Mouse (Mus musculus) limb, embryonic 15.5 days (tissue): ENCODE measurements around the gene Gm20388. TPM values are rescaled to one million over a fixed set of nuclear protein-coding genes. Genes with fewer than 3 reads are reported as not detected.
"Not testable (repeated sequence)": the region's sequence is repeated elsewhere in the genome, so short reads cannot be mapped to it uniquely, and the experiment has no call there.

Experiments used
- ATAC-seq: fragments of 200-750 bp; cut with Nextera tagmentation; 2 replicates; pipeline ENCODE4 v1.8.0; 2017; ENCODE audit warnings: low read depth, moderate TSS enrichment; ENCODE audit not compliant: insufficient number of reproducible peaks, low FRiP score, low TSS enrichment
- H3K27ac ChIP-seq: fragments of 300-500 bp; sonication (generic); 2 replicates; pipeline ENCODE4 v1.5.1; 2015; ENCODE audit warnings: moderate library complexity, mild to moderate bottlenecking, inconsistent platforms
- H3K27me3 ChIP-seq: fragments of 300-500 bp; sonication (generic); 2 replicates; pipeline ENCODE4 v1.6.1; 2015; ENCODE audit warnings: inconsistent platforms
- H3K36me3 ChIP-seq: fragments of 300-500 bp; sonication (generic); 2 replicates; pipeline ENCODE4 v1.6.1; 2015; ENCODE audit warnings: inconsistent platforms
- H3K4me1 ChIP-seq: fragments of 300-500 bp; sonication (generic); 2 replicates; pipeline ENCODE4 v1.6.1; 2015; ENCODE audit warnings: inconsistent platforms
- H3K4me2 ChIP-seq: fragments of 300-500 bp; sonication (generic); 2 replicates; pipeline ENCODE4 v1.6.1; 2015; ENCODE audit warnings: mild to moderate bottlenecking, inconsistent platforms
- H3K4me3 ChIP-seq: fragments of 300-500 bp; sonication (generic); 2 replicates; pipeline ENCODE4 v1.5.1; 2015; ENCODE audit warnings: mild to moderate bottlenecking, inconsistent platforms
- H3K9ac ChIP-seq: fragments of 300-500 bp; sonication (generic); 2 replicates; pipeline ENCODE4 v1.6.1; 2015; ENCODE audit warnings: inconsistent platforms
- H3K9me3 ChIP-seq: fragments of 300-500 bp; sonication (generic); 2 replicates; pipeline ENCODE4 v1.6.1; 2016; ENCODE audit warnings: inconsistent platforms
- WGBS: fragments of 180-500 bp; shearing (Covaris S2); methylation state at CpG from one replicate; pipeline ENCODE4 v1.1.7; 2015; 5-methylcytosine and 5-hydroxymethylcytosine counted together
- polyA plus RNA-seq: library from polyadenylated mRNA; unstranded; fragments of >200 nt; fragmentation: Nextera tagmentation; extraction: Ambion mirVana; gene quantifications from 2 replicates; pipeline ENCODE4 v1.2.1, GENCODE M21; 2015

Gene Gm20388
- polyA plus RNA-seq, 1 experiment from 2014 or later = 4.9 TPM

GRCm38 (mm10) chr8:122567361-122568108, 2656.9 kb downstream of the Gm20388 start, which contains the start of gene Cdt1:
TSS of gene Cdt1 (plus strand) at chr8:122568015.
- H3K4me2 ChIP-seq = peak within 1 kb of the TSS; percentile 85
- 0% methylated on average over 62 of the region's 62 CpGs for WGBS

GRCm38 (mm10) chr8:122568109-122568504, 2657.5 kb downstream of the Gm20388 start:
- ATAC-seq = peak; percentile 31
- peaks cover 31% of the 10 kb centered on the region for H3K4me1 ChIP-seq

More at GRCm38 (mm10) chr8:122567361-122568108, 2656.9 kb downstream of the Gm20388 start, which contains the start of gene Cdt1:
- Histone ChIP-seq H3K9ac (peak within 1 kb of the TSS; percentile 97), H3K27ac (peak within 1 kb of the TSS; percentile 97), H3K27me3 (no peaks in the 10 kb centered on the region), H3K36me3 (peaks cover 32% of the 10 kb centered on the region), H3K9me3 (no peaks in the 10 kb centered on the region), H3K4me3 (peak within 1 kb of the TSS; percentile 87), H3K4me1 (peaks cover 31% of the 10 kb centered on the region)
- peak; percentile 94 for ATAC-seq

DNA sequence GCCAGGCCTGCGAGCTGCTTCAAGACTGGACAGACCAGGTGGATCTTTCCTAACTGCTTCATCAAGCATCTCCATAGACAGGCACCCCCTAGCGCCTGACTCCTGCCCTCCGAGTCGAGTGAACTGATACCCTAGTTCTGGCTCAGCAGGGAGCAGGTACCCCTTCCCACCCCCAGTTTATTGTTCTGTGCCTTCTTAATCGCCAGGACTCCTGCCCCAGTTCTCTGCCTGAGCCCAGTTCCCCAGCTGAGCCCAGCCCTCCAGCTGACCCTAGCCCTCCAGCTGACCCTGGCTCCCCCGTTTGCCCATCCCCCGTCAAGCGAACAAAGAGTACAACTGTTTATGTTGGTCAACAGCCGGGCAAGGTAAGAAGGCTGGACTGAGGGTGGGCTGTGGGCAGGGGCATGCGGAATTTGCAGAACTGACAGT, 2658.3 kb downstream of the Gm20388 start:
- Histone ChIP-seq H3K9ac (peak overlapping the region; percentile 97), H3K36me3 (peaks cover 43% of the 10 kb centered on the region), H3K4me3 (peak overlapping the region; percentile 87), H3K9me3 (no peaks in the 10 kb centered on the region), H3K27ac (peak overlapping the region; percentile 59; the same call in 1 of the 2 replicates), H3K27me3 (no peaks in the 10 kb centered on the region), H3K4me2 (peak overlapping the region; percentile 85), H3K4me1 (peaks cover 31% of the 10 kb centered on the region)
- 9% methylated on average over 10 of the region's 10 CpGs for WGBS
- ATAC-seq = no peak

More at GRCm38 (mm10) chr8:122568109-122568504, 2657.5 kb downstream of the Gm20388 start:
- H3K9me3 ChIP-seq = no peaks in the 10 kb centered on the region
- H3K9ac ChIP-seq = peak overlapping the region; percentile 97
- H3K4me3 ChIP-seq = peak overlapping the region; percentile 87
- under 1% methylated on average over 34 of the region's 34 CpGs for WGBS
- H3K4me2 ChIP-seq = peak overlapping the region; percentile 85
- H3K27me3 ChIP-seq = no peaks in the 10 kb centered on the region
- H3K36me3 ChIP-seq = peaks cover 37% of the 10 kb centered on the region
- H3K27ac ChIP-seq = peak overlapping the region; percentile 97

DNA sequence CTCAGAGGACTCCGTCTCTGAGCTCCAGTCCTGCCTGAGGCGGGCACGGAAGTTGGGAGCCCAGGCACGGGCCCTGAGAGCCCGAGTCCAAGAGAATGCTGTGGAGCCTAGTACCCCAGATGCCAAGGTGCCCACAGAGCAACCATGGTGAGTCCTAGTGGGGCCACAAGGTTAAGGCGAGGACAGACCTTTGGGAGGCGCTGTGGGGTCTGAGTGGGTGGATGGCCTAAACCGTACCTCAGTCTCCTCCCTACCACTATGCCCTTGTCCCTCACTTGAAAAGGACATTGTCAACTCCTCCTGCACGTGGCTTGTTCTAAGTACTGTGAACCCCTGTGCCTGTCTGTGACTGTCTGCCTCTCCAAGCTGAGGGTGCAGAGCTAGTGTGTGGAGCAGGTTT, 2658.7 kb downstream of the Gm20388 start:
- peaks cover 47% of the 10 kb centered on the region for H3K36me3 ChIP-seq
- 66% methylated on average over 9 of the region's 9 CpGs for WGBS
- no peak for ATAC-seq

DNA sequence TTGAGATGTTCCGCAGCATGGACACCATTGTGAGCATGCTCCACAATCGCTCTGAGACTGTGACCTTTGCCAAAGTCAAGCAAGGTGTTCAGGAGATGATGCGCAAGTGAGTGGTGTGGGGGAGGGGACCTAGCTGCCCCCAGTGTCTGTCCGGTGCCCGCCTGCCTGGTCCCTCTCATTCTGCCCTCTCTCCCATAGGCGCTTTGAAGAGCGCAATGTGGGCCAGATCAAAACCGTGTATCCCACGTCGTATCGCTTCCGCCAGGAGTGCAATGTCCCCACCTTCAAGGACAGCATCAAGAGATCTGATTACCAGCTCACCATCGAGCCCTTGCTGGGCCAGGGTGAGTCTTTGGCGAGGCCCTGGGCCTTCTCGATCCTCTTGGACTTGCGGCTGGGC, 2659.4 kb downstream of the Gm20388 start:
- Histone ChIP-seq H3K27me3 (no peaks in the 10 kb centered on the region), H3K4me1 (peaks cover 38% of the 10 kb centered on the region), H3K27ac (no peak overlapping the region), H3K4me2 (0 out of 2 replicates have a peak overlapping the region, but pooled peaks have one; percentile 3), H3K9ac (no peak overlapping the region), H3K9me3 (no peaks in the 10 kb centered on the region), H3K4me3 (no peak overlapping the region), H3K36me3 (peaks cover 53% of the 10 kb centered on the region)
- no peak for ATAC-seq
- WGBS = 94% methylated on average over 16 of the region's 16 CpGs

More for the DNA sequence above, 2658.7 kb downstream of the Gm20388 start:
- peak overlapping the region; percentile 87 for H3K4me3 ChIP-seq
- no peaks in the 10 kb centered on the region for H3K27me3 ChIP-seq
- H3K9me3 ChIP-seq = no peaks in the 10 kb centered on the region
- H3K9ac ChIP-seq = peak overlapping the region; percentile 97
- H3K4me2 ChIP-seq = peak overlapping the region; percentile 85
- peak overlapping the region; percentile 59; the same call in 1 of the 2 replicates for H3K27ac ChIP-seq
- H3K4me1 ChIP-seq = peaks cover 31% of the 10 kb centered on the region

GRCm38 (mm10) chr8:122571153-122571552, 2660.5 kb downstream of the Gm20388 start:
- peaks cover 53% of the 10 kb centered on the region for H3K36me3 ChIP-seq
- H3K4me2 ChIP-seq = no peak overlapping the region
- H3K4me3 ChIP-seq = no peak overlapping the region
- WGBS = 93% methylated on average over 11 of the region's 11 CpGs
- H3K4me1 ChIP-seq = peaks cover 49% of the 10 kb centered on the region
- H3K27me3 ChIP-seq = no peaks in the 10 kb centered on the region
- H3K27ac ChIP-seq = no peak overlapping the region
- no peak for ATAC-seq
- H3K9ac ChIP-seq = no peak overlapping the region
- no peaks in the 10 kb centered on the region for H3K9me3 ChIP-seq

GRCm38 (mm10) chr8:122571750-122572267, 2661.2 kb downstream of the Gm20388 start:
- peaks cover 49% of the 10 kb centered on the region for H3K4me1 ChIP-seq
- H3K9ac ChIP-seq = no peak overlapping the region
- H3K36me3 ChIP-seq = peaks cover 53% of the 10 kb centered on the region
- ATAC-seq = no peak
- no peak overlapping the region for H3K4me2 ChIP-seq
- no peak overlapping the region for H3K27ac ChIP-seq
- H3K9me3 ChIP-seq = no peaks in the 10 kb centered on the region
- no peaks in the 10 kb centered on the region for H3K27me3 ChIP-seq
- no peak overlapping the region for H3K4me3 ChIP-seq
- 91% methylated on average over 17 of the region's 17 CpGs for WGBS

DNA sequence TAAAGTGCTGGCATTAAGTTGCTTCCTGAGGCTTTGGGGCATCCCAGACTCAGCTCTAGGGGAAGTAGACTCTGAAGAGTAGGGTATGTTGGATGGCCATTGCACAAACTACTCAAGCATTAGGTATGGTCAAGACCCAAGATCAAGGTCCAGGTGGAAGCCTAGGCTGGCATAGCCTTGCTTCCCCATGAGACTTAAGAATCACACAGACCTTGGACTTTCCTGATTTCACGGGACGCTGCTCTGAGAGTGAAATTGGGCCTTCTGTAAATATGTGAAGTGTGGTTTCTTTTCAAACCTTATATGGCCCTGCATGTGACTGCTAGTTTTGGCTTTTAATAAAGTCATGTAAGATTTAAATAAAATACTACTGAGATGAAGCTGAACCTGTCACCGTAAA, 2662.1 kb downstream of the Gm20388 start:
- Histone ChIP-seq H3K4me1 (peaks cover 50% of the 10 kb centered on the region), H3K9ac (no peak overlapping the region), H3K4me2 (no peak overlapping the region), H3K27me3 (no peaks in the 10 kb centered on the region), H3K9me3 (no peaks in the 10 kb centered on the region), H3K4me3 (no peak overlapping the region), H3K27ac (no peak overlapping the region), H3K36me3 (peaks cover 53% of the 10 kb centered on the region)
- 89% methylated on average over 3 of the region's 3 CpGs for WGBS
- ATAC-seq = no peak

GRCm38 (mm10) chr8:122573176-122573575, 2662.5 kb downstream of the Gm20388 start:
- not testable (repeated sequence) for H3K4me2 ChIP-seq, H3K9ac ChIP-seq, ATAC-seq, H3K4me3 ChIP-seq, H3K9me3 ChIP-seq, H3K27me3 ChIP-seq
- peaks cover 50% of the 10 kb centered on the region for H3K4me1 ChIP-seq
- peaks cover 53% of the 10 kb centered on the region for H3K36me3 ChIP-seq
- 0 out of 2 replicates have a peak overlapping the region, but pooled peaks have one; percentile 33 for H3K27ac ChIP-seq
- 55% methylated on average over 4 of the region's 4 CpGs for WGBS

DNA sequence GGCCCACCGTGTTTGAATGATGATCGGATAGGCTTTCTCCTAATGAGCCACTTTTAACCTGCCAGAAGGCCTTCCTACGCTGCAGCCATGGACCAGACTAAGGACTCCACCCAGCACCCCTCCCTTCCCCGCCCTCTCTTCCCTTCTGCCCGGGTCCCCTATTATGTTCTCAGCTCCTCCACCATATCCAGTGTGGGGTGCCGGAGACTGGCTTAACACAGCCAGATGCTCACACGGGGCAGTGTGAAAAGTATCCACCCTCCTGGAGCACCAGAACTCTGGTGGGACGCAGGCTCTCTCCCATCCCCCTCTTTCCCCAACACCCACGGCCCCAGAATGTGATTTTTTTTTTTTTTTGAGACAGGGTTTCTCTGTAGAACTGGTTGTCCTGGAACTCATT, 2662.9 kb downstream of the Gm20388 start:
- H3K9me3 ChIP-seq = no peaks in the 10 kb centered on the region
- no peak overlapping the region for H3K4me3 ChIP-seq
- H3K4me2 ChIP-seq = no peak overlapping the region
- H3K27me3 ChIP-seq = no peaks in the 10 kb centered on the region
- H3K4me1 ChIP-seq = peaks cover 50% of the 10 kb centered on the region
- H3K27ac ChIP-seq = 0 out of 2 replicates have a peak overlapping the region, but pooled peaks have one; percentile 33
- 63% methylated on average over 9 of the region's 9 CpGs for WGBS
- ATAC-seq = no peak
- H3K36me3 ChIP-seq = peaks cover 53% of the 10 kb centered on the region
- no peak overlapping the region for H3K9ac ChIP-seq

DNA sequence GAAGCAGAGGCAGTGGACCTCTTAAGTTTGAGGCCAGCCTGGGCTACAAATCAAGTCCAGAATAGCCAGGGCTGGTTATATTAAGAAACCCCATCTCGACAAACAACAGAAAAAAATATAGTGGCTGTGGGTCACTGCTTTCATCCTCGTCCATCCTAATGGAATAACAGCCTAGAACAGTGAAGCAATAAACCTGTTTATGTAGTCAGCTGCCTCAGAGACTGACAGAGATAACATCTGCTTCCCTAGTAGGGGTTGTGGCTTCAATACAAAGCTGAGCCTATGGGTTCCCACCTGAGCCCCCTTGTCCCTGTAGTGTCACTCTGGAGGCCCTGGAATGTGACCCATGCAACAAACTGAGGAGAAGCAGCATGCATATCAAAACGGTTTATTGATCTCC, 2663.6 kb downstream of the Gm20388 start:
- peaks cover 53% of the 10 kb centered on the region for H3K36me3 ChIP-seq
- 39% methylated on average over 3 of the region's 3 CpGs for WGBS
- H3K9ac ChIP-seq = no peak overlapping the region
- H3K9me3 ChIP-seq = no peaks in the 10 kb centered on the region
- H3K27ac ChIP-seq = no peak overlapping the region
- no peaks in the 10 kb centered on the region for H3K27me3 ChIP-seq
- no peak overlapping the region for H3K4me3 ChIP-seq
- H3K4me1 ChIP-seq = peaks cover 49% of the 10 kb centered on the region
- no peak overlapping the region for H3K4me2 ChIP-seq
- ATAC-seq = no peak

DNA sequence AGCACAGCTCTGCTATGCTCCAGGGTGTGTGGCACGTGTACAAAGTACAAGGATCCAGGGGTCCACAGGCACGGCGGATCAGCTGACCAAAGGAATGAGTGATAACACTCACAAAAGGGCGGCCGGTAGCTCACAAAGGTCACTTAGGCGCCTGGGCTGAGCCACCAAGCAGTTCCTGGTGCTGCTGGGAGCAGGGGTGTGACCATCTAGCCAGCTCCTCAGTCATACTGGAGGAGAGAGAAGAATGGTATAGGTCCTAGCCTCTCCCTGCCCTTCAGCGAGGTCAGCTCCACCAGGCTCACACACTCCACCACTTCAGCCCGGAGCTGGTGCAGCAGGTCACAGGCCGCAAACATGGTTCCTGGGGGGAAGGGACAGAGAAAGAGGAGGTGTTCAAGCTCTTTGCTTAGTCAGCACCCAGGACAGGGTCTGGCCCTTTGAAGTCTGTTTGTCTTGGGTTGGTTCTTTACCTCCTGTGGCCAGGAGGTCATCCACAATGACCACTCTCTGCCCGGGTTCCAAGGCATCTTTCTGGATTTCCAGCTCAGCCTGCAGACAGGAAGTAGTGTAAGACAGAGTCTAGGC, 2664.1 kb downstream of the Gm20388 start:
- no peak for ATAC-seq
- Histone ChIP-seq H3K27ac (no peak overlapping the region), H3K36me3 (peaks cover 49% of the 10 kb centered on the region), H3K4me1 (peaks cover 49% of the 10 kb centered on the region), H3K9me3 (no peaks in the 10 kb centered on the region), H3K4me2 (no peak overlapping the region; the same call in 1 of the 2 replicates), H3K4me3 (no peak overlapping the region), H3K27me3 (no peaks in the 10 kb centered on the region), H3K9ac (no peak overlapping the region)
- WGBS = 47% methylated on average over 10 of the region's 10 CpGs
